Mouse (Mus musculus) spleen, adult 2 months (tissue): Measurements from ENCODE around the gene Spns2. TPM values are rescaled to one million over a fixed set of nuclear protein-coding genes. Genes with fewer than 3 reads are reported as not detected.

Source experiments
- DNase-seq, 2 experiments: peaks; one replicate each; pipeline versions ENCODE4 v3.0.0 to v3.0.0-alpha.2; 2012 to 2021; ENCODE audit warnings: low spot score in 2 of 2, low read depth in 1 of 2
- H3K27ac ChIP-seq: fragments of 200-500 bp; 2 replicates; pipeline ENCODE4 v1.5.1; 2012; ENCODE audit warnings: low read length, inconsistent platforms; ENCODE audit not compliant: insufficient read depth
- H3K27me3 ChIP-seq: fragments of 200-500 bp; 2 replicates; pipeline ENCODE4 v1.6.1; 2012; ENCODE audit warnings: mild to moderate bottlenecking, moderate library complexity, low read length, inconsistent platforms; ENCODE audit not compliant: control insufficient read depth, insufficient read depth
- H3K36me3 ChIP-seq: fragments of 200-500 bp; 2 replicates; pipeline ENCODE4 v1.6.1; 2012; ENCODE audit warnings: mild to moderate bottlenecking, low read length, inconsistent platforms; ENCODE audit not compliant: control insufficient read depth, insufficient read depth
- H3K4me1 ChIP-seq: fragments of 200-500 bp; 2 replicates; pipeline ENCODE4 v1.6.1; 2011; ENCODE audit warnings: inconsistent platforms; ENCODE audit not compliant: control insufficient read depth, insufficient read depth, insufficient read length
- H3K4me3 ChIP-seq: fragments of 200-500 bp; 2 replicates; pipeline ENCODE4 v1.5.1; 2011; ENCODE audit warnings: mild to moderate bottlenecking, inconsistent platforms; ENCODE audit not compliant: insufficient read depth, insufficient read length; ENCODE audit errors: extremely low read depth
- CTCF ChIP-seq: fragments of 200-500 bp; IDR thresholded peaks from 2 replicates; pipeline ENCODE4 v1.5.1; 2011; ENCODE audit warnings: mild to moderate bottlenecking, inconsistent platforms; ENCODE audit not compliant: insufficient read depth, insufficient read length, insufficient replicate concordance; ENCODE audit errors: extremely low read depth
- POLR2A ChIP-seq: fragments of 200-500 bp; IDR thresholded peaks from 2 replicates; pipeline ENCODE4 v1.6.1; 2011; ENCODE audit warnings: low read depth, low read length, inconsistent platforms
- WGBS: fragments of 180-500 bp; shearing (Covaris S2); methylation state at CpG from one replicate; pipeline ENCODE4 v1.1.7; 2018; 5-methylcytosine and 5-hydroxymethylcytosine counted together
- polyA plus RNA-seq: library from polyadenylated mRNA; depleted of rRNA; stranded (reverse); fragments of >200 nt; gene quantifications from 2 replicates; pipeline ENCODE4 v1.2.3, GENCODE M21; 2012

Spns2 gene
- polyA plus RNA-seq, 1 experiment = 43.4 TPM

GRCm38 (mm10) chr11:72518449-72518848 lies 28.7 kb upstream of the Spns2 start:
- H3K27me3 ChIP-seq = no peaks in the 10 kb centered on the region
- DNase-seq = no peak
- H3K36me3 ChIP-seq = peaks cover 2% of the 10 kb centered on the region; the same call in 1 of the 2 replicates
- TF ChIP-seq POLR2A = no peak
- no peak for TF ChIP-seq CTCF
- H3K4me1 ChIP-seq = no peaks in the 10 kb centered on the region
- 55% methylated on average over 2 of the region's 2 CpGs for WGBS
- no peak overlapping the region for H3K4me3 ChIP-seq
- H3K27ac ChIP-seq = no peak overlapping the region

DNA sequence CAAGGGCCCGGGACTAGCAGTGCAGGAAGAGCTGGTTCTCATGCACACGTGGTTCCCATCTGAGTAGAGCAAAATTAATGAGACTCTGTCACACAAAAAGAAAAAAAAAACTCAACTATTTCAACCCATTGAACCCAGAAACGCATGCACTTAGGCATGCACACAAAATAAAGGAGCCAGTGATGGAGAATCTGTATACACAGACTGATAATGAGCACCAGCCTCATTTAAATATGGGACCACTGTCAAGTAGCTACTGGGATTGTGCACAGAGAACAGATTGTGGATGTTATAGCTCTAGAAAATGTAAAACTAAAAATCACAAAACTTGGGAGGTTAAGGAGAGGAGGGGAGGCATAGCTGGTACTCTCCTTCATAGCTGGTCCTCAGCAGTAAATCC lies 25.3 kb upstream of the Spns2 start:
- 81% methylated on average over 3 of the region's 3 CpGs for WGBS
- DNase-seq = no peak
- no peak overlapping the region for H3K4me3 ChIP-seq
- H3K27me3 ChIP-seq = no peaks in the 10 kb centered on the region
- H3K27ac ChIP-seq = no peak overlapping the region
- peaks cover 2% of the 10 kb centered on the region; the same call in 1 of the 2 replicates for H3K36me3 ChIP-seq
- TF ChIP-seq CTCF (no peak), POLR2A (no peak)
- H3K4me1 ChIP-seq = no peaks in the 10 kb centered on the region

DNA sequence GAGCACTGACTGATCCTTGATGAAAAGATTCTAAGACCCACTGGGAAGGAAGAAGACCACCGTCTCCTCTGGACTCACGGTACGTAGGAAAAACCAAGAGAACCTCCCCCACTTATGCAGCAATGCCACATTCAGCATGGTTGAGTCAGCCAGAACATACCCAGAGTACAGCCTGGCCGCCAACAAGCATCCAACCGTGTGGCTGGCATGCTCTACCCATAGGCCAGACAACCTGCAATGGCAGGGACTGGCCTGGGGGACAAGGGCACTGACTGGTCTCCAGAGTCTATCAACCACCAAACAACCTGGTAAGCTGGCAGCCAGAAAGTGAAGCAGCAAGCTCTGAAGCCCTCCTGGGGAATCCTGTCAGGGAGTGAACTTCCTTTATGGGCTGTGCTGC lies 18.9 kb upstream of the Spns2 start:
- Histone ChIP-seq H3K36me3 (no peaks in the 10 kb centered on the region), H3K27ac (no peak overlapping the region), H3K4me3 (no peak overlapping the region), H3K27me3 (no peaks in the 10 kb centered on the region), H3K4me1 (no peaks in the 10 kb centered on the region)
- no peak for DNase-seq
- 95% methylated on average over 5 of the region's 5 CpGs for WGBS
- TF ChIP-seq POLR2A = no peak
- no peak for TF ChIP-seq CTCF

DNA sequence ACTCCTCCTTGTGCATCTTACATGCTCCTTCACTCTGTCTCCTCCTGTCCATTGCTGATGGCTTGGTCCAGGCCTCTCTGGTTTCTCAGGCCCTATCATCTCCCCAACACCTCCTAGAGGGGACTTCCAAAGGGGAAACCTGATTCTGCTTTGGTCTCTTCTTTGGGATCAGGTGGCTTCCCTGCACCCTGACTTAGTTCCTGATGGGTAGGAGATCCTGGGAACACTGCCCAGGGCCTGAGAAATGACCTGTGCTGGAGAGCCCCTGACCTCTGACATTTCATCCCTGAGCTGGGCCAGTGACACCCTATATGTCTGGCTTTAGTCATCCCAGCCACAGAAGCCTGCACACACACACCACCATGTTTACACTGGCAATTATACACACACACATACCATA lies 17.9 kb upstream of the Spns2 start:
- no peak for DNase-seq
- H3K4me1 ChIP-seq = no peaks in the 10 kb centered on the region
- no peak overlapping the region for H3K27ac ChIP-seq
- H3K4me3 ChIP-seq = no peak overlapping the region
- no peaks in the 10 kb centered on the region for H3K36me3 ChIP-seq
- TF ChIP-seq CTCF (no peak), POLR2A (no peak)
- H3K27me3 ChIP-seq = no peaks in the 10 kb centered on the region

- H3K27me3 ChIP-seq = no peaks in the 10 kb centered on the region
- no peaks in the 10 kb centered on the region for H3K4me1 ChIP-seq
- DNase-seq = no peak
Measured at GRCm38 (mm10) chr11:72504016-72504797, 14.5 kb upstream of the Spns2 start.

DNA sequence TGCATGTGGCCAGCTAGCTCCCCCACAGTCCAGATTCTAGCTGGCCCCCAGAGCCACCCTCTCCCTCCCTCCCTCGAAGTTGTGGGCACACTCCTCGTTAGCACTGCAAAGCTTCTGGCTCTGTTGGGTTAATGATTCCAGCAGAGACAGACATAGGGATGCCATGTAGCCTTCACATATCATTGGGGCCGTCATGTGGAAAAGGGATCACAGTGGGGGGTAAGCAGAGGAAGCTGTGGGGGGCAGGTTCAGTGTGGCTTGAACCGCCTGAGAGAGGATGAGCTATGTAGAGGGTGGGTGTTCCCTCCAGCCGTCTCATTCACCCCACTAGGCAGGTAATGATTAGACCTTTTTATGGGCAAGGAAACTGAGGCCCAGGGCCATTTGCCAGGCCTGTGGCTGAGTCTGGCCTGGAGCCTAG lies 13.8 kb upstream of the Spns2 start:
- 76% methylated on average over 5 of the region's 5 CpGs for WGBS
- Histone ChIP-seq H3K4me1 (no peaks in the 10 kb centered on the region), H3K4me3 (no peak overlapping the region), H3K36me3 (no peaks in the 10 kb centered on the region), H3K27ac (no peak overlapping the region), H3K27me3 (no peaks in the 10 kb centered on the region)
- no peak for DNase-seq
- no peak for TF ChIP-seq CTCF
- TF ChIP-seq POLR2A = no peak

More at GRCm38 (mm10) chr11:72504016-72504797, 14.5 kb upstream of the Spns2 start:
- Histone ChIP-seq H3K4me3 (no peak overlapping the region), H3K36me3 (no peaks in the 10 kb centered on the region), H3K27ac (no peak overlapping the region)
- 90% methylated on average over 10 of the region's 10 CpGs for WGBS
- no peak for TF ChIP-seq POLR2A
- no peak for TF ChIP-seq CTCF

- no peak overlapping the region for H3K27ac ChIP-seq
- H3K4me3 ChIP-seq = no peak overlapping the region
- DNase-seq = no peak
- H3K27me3 ChIP-seq = no peaks in the 10 kb centered on the region
- no peak for TF ChIP-seq POLR2A
- no peak for TF ChIP-seq CTCF
- no peaks in the 10 kb centered on the region for H3K4me1 ChIP-seq
- 76% methylated on average over 8 of the region's 8 CpGs for WGBS
- H3K36me3 ChIP-seq = no peaks in the 10 kb centered on the region
Measured at GRCm38 (mm10) chr11:72502236-72502635, 12.5 kb upstream of the Spns2 start.
